Mouse (Mus musculus) ES-E14 (cell line): Measurements from ENCODE around the gene Tmem62. TPM values are rescaled to one million over a fixed set of nuclear protein-coding genes. Genes with fewer than 3 reads are reported as not detected.
"Not testable (repeated sequence)": the region's sequence is repeated elsewhere in the genome, so short reads cannot be mapped to it uniquely, and the experiment has no call there.

ENCODE experiments used
- DNase-seq: peaks from one replicate; pipeline ENCODE4 v3.0.0-alpha.2; 2013; ENCODE audit warnings: low read depth, low spot score
- H3K27ac ChIP-seq: 2 replicates; pipeline ENCODE4 v1.5.1; 2012; ENCODE audit warnings: low read depth, mild to moderate bottlenecking, low read length, moderate library complexity, mixed read lengths; ENCODE audit not compliant: poor library complexity, insufficient read depth, severe bottlenecking
- H3K36me3 ChIP-seq: 2 replicates; pipeline ENCODE4 v1.6.1; 2012; ENCODE audit warnings: mild to moderate bottlenecking, low read length, moderate library complexity, mixed read lengths; ENCODE audit not compliant: control insufficient read depth, poor library complexity, insufficient read depth, severe bottlenecking
- H3K4me1 ChIP-seq, 2 experiments: fragments of 150-350 bp in 1 of 2; sonication (generic) in 1 of 2; 2 replicates each; pipeline ENCODE4 v1.6.1; 2012; ENCODE audit warnings: low read length in 2 of 2, mild to moderate bottlenecking in 1 of 2, mixed read lengths in 1 of 2; ENCODE audit not compliant: control insufficient read depth in 2 of 2, insufficient read depth in 2 of 2, poor library complexity in 1 of 2
- H3K4me3 ChIP-seq, 2 experiments: fragments of 150-350 bp in 1 of 2; sonication (generic) in 1 of 2; 2 replicates each; pipeline ENCODE4 v1.5.1; 2012; ENCODE audit warnings: low read length in 2 of 2, low read depth in 1 of 2, mild to moderate bottlenecking in 1 of 2, mixed read lengths in 1 of 2; ENCODE audit not compliant: insufficient read depth in 1 of 2, poor library complexity in 1 of 2, severe bottlenecking in 1 of 2
- H3K9ac ChIP-seq: 2 replicates; pipeline ENCODE4 v1.6.1; 2012; ENCODE audit warnings: low read depth, mild to moderate bottlenecking, low read length, mixed read lengths; ENCODE audit not compliant: poor library complexity, insufficient read depth, severe bottlenecking
- H3K9me3 ChIP-seq: fragments of 150-350 bp; sonication (generic); 2 replicates; pipeline ENCODE4 v1.6.1; 2012; ENCODE audit warnings: low read depth, mild to moderate bottlenecking, low read length; ENCODE audit not compliant: control insufficient read depth, insufficient read depth
- CHD2 ChIP-seq: IDR thresholded peaks from 2 replicates; pipeline ENCODE4 v1.6.1; 2014; ENCODE audit warnings: mild to moderate bottlenecking, low read depth, low read length, inconsistent platforms
- HCFC1 ChIP-seq: IDR thresholded peaks from 2 replicates; pipeline ENCODE4 v1.6.1; 2012; ENCODE audit warnings: low read length, inconsistent platforms, borderline replicate concordance; ENCODE audit not compliant: insufficient read depth
- MAFK ChIP-seq: IDR thresholded peaks from 2 replicates; pipeline ENCODE4 v1.6.1; 2014; ENCODE audit warnings: mild to moderate bottlenecking, low read depth, low read length, inconsistent platforms; ENCODE audit not compliant: insufficient read depth
- ZC3H11A ChIP-seq: IDR thresholded peaks from 2 replicates; pipeline ENCODE4 v1.6.1; 2012; ENCODE audit warnings: low read depth, mild to moderate bottlenecking, inconsistent platforms, low read length, borderline replicate concordance
- ZNF384 ChIP-seq: IDR thresholded peaks from 2 replicates; pipeline ENCODE4 v1.6.1; 2012; ENCODE audit warnings: low read depth, low read length, inconsistent platforms
- in situ Hi-C, 2 experiments: fragments of 600-800 bp; cut with MboI; formaldehyde crosslinking; loops; one replicate each; pipeline ENCODE4 v1.15.1; 2025; ENCODE audit warnings: low sequenced_read_pairs in 2 of 2, inconsistent platforms in 1 of 2; ENCODE audit not compliant: unreplicated experiment in 2 of 2
- total RNA-seq: library from RNA; depleted of rRNA; stranded (reverse); fragments of 300-350 nt; gene quantifications from 2 replicates; pipeline ENCODE4 v1.2.3, GENCODE M21; 2012

Tmem62 gene
- total RNA-seq, 1 experiment = 3.6 TPM

DNA sequence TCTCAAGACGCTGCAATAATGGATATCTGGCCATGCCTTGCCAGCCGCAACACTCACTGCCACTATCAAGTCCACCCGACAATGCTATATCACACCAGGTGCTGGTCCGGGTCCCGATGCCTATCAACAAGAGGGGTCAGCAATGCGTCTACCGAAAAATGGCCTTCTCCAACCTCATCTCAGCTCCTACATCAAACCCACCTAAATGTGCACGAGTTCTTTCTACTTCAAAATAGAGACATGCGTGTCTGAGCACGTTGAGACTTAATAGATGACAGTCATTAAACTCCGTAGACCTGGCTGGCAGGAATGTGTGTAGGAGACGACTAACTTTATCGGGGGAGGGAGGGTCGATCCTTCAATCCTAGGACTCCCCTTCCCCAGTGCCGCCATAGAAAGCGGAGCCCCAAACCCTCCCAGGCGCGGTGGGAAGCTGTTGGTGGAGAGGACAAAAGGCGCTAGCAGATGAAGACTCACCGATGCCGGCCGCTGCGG, 6.7 kb upstream of the Tmem62 start:
- no peaks in the 10 kb centered on the region for H3K36me3 ChIP-seq
- peaks cover 0 to 2% of the 10 kb centered on the region in 2 experiments; a peak in 1 of 4 replicates for H3K4me1 ChIP-seq
- no peak for DNase-seq
- H3K27ac ChIP-seq = 0 out of 2 replicates have a peak overlapping the region, but pooled peaks have one; percentile 17
- peak overlapping the region; percentile 97 to 100 for H3K4me3 ChIP-seq
- H3K9ac ChIP-seq = peak overlapping the region; percentile 97
- H3K9me3 ChIP-seq = no peaks in the 10 kb centered on the region
- in situ Hi-C loops = no loop called here
- no peak for TF ChIP-seq ZC3H11A
- TF ChIP-seq CHD2 = no peak
- no peak for TF ChIP-seq MAFK
- TF ChIP-seq ZNF384 = no peak
- no peak for TF ChIP-seq HCFC1

DNA sequence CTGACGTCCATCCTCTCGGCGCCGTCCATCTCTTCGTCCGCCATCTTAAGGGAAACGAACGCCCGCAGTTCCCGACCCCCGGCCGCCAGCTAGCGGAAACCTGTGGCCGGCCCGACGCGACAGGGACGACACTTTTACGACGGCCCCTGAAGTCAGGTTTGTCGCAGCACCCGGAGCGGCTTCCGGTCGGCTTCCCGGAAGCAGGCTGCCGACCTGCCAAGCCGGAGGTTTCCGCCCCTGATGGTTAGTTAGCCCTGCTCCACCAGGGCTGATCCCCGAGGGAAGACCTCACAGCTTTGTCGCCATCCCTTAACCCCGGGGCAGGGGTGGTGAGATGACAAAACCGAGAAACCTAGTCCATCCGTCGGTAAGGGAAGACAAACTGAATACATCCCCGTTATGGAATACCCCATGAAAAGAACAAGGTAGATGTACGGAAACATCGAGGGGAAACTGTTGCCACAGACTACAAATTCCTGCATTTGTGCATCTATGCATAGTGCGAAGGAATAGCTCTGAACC, 6.2 kb upstream of the Tmem62 start, which contains the start of gene Ubr1:
Gene Ubr1 (minus strand): TSS at position 157 of the 522 bp plus-strand sequence.
- Histone ChIP-seq H3K9ac (peak within 1 kb of the TSS; percentile 97), H3K9me3 (no peaks in the 10 kb centered on the region), H3K4me1 (peaks cover 0 to 2% of the 10 kb centered on the region in 2 experiments; a peak in 1 of 4 replicates), H3K36me3 (no peaks in the 10 kb centered on the region), H3K27ac (0 out of 2 replicates have a peak within 1 kb of the TSS, but pooled peaks have one; percentile 17), H3K4me3 (peak within 1 kb of the TSS; percentile 97 to 100)
- DNase-seq = peak; percentile 77
- in situ Hi-C loops = no loop called here
- TF ChIP-seq MAFK = no peak
- no peak for TF ChIP-seq ZC3H11A
- peak; percentile 51; the same call in 1 of the 2 replicates for TF ChIP-seq HCFC1

DNA sequence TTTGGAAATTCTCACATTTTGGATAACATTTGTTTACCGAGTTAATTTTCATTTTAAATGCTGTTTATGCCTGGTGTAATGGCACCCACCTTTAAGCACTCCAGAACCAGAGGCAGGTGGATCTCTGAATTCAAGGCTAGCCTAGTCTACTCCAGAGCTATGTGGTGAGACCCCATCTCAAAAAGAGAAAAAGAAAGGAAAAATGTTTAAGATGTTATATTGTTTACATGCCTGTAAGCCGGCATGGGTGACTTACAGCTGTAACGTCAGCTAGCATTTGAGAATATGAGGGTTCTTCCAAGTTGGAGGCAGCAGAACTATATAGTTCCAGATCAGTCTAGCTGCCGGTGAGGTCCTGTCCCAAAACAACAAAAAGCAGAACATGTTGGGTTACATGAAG, 5.1 kb upstream of the Tmem62 start:
- H3K9ac ChIP-seq = no peak overlapping the region
- no peak overlapping the region for H3K27ac ChIP-seq
- H3K9me3 ChIP-seq = no peaks in the 10 kb centered on the region
- no peak overlapping the region for H3K4me3 ChIP-seq
- TF ChIP-seq CHD2 (no peak), MAFK (no peak), ZNF384 (no peak), HCFC1 (no peak), ZC3H11A (no peak)
- DNase-seq = no peak
- H3K36me3 ChIP-seq = no peaks in the 10 kb centered on the region
- peaks cover 2% of the 10 kb centered on the region in 2 experiments; a peak in 1 of 4 replicates for H3K4me1 ChIP-seq
- in situ Hi-C loops = no loop called here

DNA sequence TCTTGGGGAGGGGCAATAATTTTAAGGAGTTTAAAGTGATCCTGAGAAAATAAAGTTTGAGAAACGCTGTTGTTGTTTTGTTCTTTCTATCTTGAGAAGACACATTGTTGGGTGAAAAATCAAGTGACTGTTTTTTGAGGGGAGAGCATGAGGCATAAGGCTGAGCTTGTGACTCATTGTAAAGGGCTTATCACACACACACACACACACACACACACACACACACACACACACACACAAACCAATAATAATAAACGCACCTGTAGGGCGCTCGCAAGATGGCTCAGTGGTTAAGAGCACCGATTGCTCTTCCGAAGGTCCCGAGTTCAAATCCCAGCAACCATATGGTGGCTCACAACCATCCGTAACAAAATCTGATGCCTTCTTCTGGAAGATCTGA, 4.6 kb upstream of the Tmem62 start:
- H3K4me3 ChIP-seq, H3K4me1 ChIP-seq, H3K27ac ChIP-seq, H3K36me3 ChIP-seq, in situ Hi-C loops, DNase-seq, H3K9ac ChIP-seq, H3K9me3 ChIP-seq: not testable (repeated sequence)

DNA sequence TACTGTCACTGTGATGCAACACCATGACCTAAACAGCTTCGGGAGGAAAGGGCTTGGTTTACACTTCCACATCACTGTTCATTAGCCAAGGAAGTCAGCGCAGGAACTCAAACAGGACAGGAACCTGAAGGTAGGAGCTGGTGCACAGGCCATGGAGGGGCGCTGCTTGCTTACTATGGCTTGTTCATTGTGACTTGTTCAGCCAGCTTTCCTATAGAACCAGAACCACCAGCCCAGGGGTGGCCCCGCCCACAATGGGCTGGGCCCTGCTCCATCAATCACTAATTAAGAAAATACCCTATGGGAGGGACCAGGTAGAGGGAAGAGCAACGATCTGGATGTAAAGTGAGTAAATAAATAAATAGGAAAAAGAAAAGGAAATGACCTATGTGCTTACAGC, 3.9 kb upstream of the Tmem62 start:
- Histone ChIP-seq H3K4me3 (peak overlapping the region in 1 of 2 experiments; percentile 49; a peak in 2 of 4 replicates), H3K9ac (no peak overlapping the region), H3K27ac (no peak overlapping the region), H3K9me3 (no peaks in the 10 kb centered on the region), H3K36me3 (no peaks in the 10 kb centered on the region), H3K4me1 (peaks cover 2 to 3% of the 10 kb centered on the region in 2 experiments; a peak in 1 of 4 replicates)
- TF ChIP-seq CHD2 (no peak), ZC3H11A (no peak), HCFC1 (no peak), ZNF384 (no peak), MAFK (no peak)
- in situ Hi-C loops = no loop called here
- DNase-seq = no peak
